Mouse (Mus musculus): Measurements from ENCODE around the gene Ugt1a5.
A peak's percentile ranks its signal among the peaks of the same experiment; 100 is the strongest.

Gene Ugt1a5

GRCm38 (mm10) chr1:88199996-88200395 is 34.2 kb downstream of the Ugt1a5 start:
- DNase-seq, result no peak

GRCm38 (mm10) chr1:88200456-88200855 is 34.6 kb downstream of the Ugt1a5 start, which contains the start of gene Ugt1a2:
Ugt1a2 (plus strand) TSS chr1:88200601.
- DNase-seq, result peak; percentile 63

GRCm38 (mm10) chr1:88205294-88205922 is 39.6 kb downstream of the Ugt1a5 start, which contains the start of gene Dnajb3:
Dnajb3 (minus strand) TSS chr1:88205782.
- DNase-seq, result peak; percentile 84

GRCm38 (mm10) chr1:88206843-88207479 is 41.1 kb downstream of the Ugt1a5 start:
- DNase-seq, result no peak

- peak; percentile 38 for DNase-seq
Observed at GRCm38 (mm10) chr1:88211812-88212211, 46.0 kb downstream of the Ugt1a5 start, which contains the start of gene Ugt1a1. Ugt1a1 (plus strand) TSS chr1:88211959.

DNA sequence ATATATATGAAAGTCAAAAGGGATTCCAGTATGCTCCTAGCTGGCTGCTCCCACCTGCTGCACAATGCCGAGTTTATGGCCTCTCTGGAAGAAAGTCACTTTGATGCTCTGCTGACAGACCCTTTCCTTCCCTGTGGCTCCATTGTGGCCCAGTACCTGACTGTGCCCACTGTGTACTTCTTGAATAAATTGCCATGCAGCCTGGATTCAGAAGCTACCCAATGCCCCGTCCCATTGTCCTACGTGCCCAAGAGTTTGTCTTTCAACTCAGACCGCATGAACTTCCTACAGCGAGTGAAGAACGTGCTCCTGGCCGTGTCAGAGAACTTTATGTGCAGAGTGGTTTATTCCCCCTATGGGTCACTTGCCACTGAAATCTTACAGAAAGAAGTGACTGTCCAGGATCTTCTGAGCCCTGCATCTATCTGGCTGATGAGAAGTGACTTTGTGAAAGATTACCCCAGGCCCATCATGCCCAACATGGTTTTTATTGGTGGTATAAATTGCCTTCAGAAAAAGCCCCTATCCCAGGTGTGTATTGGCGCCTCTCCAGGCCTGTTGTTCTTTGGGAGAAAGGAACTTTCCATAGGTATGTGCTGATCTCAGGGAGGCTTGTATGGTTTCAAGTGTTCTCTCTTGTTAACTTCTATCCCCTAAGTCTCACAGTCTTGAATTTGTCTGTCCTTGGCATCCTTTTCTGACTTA is 46.7 kb downstream of the Ugt1a5 start:
- DNase-seq, result no peak

DNA sequence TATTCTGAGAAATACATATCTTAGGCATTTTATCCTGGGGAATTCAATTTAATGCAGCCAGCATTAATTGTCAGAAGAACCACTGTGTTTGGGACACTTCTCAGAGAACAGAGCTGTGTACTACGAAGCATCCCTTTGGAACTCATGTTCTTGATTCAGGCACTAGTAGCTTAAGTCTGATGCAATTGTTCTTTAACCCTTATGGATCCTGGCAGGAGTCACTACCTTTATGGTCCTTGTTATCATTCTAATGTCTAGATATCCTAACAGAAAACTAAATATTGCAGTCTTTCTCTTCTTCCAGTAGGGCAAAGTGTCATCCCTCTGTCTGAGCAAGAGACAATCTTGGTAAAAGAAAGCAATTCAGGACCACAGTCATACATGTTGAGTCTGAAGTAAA is 47.2 kb downstream of the Ugt1a5 start:
- DNase-seq, result no peak

- peak; percentile 24 for DNase-seq
Observed at GRCm38 (mm10) chr1:88213766-88214461, 48.1 kb downstream of the Ugt1a5 start.

GRCm38 (mm10) chr1:88214462-88214952 is 48.7 kb downstream of the Ugt1a5 start:
- no peak for DNase-seq

DNA sequence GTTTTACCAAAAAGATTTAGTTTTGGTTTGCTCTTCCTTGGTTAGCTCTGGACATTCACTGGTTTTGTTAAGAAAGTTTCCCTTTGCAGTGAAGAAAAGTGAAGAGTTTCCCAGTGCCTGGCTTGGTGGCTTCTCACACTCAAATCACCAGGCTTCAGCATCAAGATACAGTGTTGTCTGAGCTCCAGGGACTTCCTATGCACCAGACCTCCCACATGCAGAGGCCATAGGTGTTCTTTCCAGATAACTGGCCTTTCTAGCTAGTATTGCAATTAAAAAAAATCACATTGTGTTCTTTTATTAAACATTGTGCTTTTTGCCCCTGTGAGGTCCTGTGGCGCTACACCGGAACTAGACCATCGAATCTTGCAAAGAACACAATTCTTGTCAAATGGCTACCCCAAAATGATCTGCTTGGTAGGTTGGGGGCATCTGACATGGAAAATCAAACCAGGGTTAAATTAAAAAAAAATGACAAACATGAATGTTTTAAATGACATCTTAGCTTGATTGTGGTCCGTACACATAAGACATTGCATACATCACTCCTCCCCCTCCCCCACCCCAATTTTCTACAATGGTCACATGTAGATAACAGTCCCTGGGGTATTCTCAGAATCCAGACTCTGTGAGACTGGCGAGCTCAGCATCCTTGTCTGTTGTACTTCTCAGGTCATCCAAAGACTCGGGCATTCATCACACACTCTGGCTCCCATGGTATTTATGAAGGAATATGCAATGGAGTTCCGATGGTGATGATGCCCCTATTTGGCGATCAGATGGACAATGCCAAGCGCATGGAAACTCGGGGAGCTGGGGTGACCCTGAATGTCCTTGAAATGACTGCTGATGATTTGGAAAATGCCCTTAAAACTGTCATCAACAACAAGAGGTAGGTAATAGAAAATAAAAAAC is 49.9 kb downstream of the Ugt1a5 start:
- no peak for DNase-seq

GRCm38 (mm10) chr1:88216551-88216950 is 50.7 kb downstream of the Ugt1a5 start:
- peak; percentile 4 for DNase-seq

DNA sequence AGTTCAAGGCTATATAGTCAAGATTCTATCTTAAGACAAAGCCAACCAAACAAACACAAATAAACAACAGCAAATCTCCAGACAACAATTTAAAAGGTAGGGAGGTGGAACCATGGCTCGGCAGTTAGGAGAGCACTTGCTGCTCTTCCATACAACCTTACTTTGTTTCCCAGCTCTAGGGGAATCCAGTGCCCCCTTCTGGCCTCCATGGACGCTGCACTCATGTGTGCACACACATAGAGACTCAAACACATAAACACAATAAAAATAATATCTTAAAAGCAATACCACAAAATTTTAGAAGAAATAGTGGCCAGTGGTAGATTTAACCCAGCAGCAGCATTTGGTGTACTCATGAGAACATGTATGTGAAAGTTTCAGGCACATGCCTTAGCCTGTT is 51.3 kb downstream of the Ugt1a5 start:
- DNase-seq, result peak; percentile 26

- no peak for DNase-seq
Observed at GRCm38 (mm10) chr1:88217576-88217975, 51.8 kb downstream of the Ugt1a5 start.

DNA sequence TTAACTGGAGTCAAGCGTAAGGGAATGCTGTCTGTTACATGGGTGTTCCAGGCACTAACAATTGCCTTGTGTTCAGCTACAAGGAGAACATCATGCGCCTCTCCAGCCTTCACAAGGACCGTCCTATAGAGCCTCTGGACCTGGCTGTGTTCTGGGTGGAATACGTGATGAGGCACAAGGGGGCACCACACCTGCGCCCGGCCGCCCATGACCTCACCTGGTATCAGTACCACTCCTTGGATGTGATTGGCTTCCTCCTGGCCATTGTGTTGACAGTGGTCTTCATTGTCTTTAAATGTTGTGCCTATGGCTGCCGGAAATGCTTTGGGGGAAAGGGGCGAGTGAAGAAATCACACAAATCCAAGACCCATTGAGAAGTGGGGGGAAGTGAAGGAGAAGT is 52.2 kb downstream of the Ugt1a5 start:
- DNase-seq, result no peak

- DNase-seq, result no peak
Observed at GRCm38 (mm10) chr1:88218591-88218990, 52.8 kb downstream of the Ugt1a5 start.

GRCm38 (mm10) chr1:88219054-88219453 is 53.2 kb downstream of the Ugt1a5 start:
- DNase-seq, result no peak

DNA sequence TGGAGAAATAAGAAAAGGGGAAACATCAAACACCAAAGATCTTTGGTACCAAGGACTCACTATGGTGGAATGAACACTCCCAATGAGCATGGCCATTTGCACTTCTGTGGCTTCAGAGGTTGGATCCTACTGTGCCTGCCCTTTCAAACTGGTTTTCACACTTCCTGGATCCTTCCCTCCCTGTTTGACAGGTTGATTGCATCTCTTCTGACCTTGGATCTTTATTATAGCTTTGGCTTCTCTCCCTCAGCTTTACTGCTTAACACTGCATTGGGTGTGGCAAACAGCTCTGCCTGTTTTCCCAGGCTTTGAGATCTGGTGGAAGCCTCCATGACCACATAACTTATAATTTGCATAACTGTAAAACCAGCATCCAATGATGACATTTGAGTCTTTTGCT is 54.5 kb downstream of the Ugt1a5 start:
- peak; percentile 6 for DNase-seq

DNA sequence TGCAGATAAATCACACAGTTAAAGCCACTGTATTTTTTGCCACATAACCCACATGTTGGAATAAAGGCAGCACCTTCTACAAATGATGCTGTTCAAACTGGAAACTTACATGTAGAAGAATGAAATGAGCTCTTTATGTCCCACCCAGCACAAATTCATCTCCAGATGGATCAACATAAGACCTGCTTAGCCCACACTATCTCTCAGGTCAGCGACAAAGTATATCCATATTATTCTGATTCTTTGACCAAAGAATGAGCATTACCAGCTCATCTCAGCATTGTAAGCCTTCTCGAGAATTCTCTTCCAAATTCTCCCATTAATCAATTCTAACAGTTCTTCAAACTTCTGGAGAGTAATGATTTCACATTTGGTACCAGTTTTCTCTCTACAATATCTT is 56.4 kb downstream of the Ugt1a5 start:
- DNase-seq, result no peak

- DNase-seq, result peak; percentile 5
Observed at GRCm38 (mm10) chr1:88223011-88223515, 57.3 kb downstream of the Ugt1a5 start.

DNA sequence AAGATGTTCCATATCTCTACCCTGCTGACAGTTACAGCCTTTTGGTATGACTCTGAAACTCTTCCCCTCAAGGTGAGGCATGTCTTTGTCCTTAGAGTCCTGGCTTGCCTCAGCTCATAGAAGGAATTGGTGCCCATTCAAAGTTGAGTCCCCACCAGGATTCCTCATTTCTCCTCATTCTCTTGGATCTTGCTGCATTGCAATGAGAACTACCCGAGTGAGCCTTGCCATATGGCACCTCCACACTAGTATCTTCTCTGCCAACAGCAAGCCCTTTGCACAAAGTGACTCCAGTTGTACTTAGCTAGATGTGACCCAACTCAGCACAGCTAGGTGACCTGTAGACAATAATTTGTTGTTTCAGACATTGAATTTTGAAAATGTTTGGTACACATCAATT is 57.8 kb downstream of the Ugt1a5 start:
- DNase-seq, result peak; percentile 21

GRCm38 (mm10) chr1:88224029-88224776 is 58.4 kb downstream of the Ugt1a5 start:
- peak; percentile 39 for DNase-seq

Measured in kidney, postnatal 14 days (tissue).